Mouse (Mus musculus): ENCODE data around the gene Prkcg.

GRCm38 (mm10) chr7:3290257-3291033, 1.5 kb downstream of the Prkcg start:
- TF ChIP-seq FLI1 (IDR thresholded peaks at IDR 0.05; ENCODE audit: low read length) (peak; percentile 18; the same call in 1 of the 2 replicates), GATA1 (IDR thresholded peaks at IDR 0.05; ENCODE audit: borderline replicate concordance, low read length) (no peak)
